Mouse (Mus musculus) myocyte (in vitro differentiated cells): ENCODE data around the gene Psmb10.

Experiments used
- MAX ChIP-seq: IDR thresholded peaks from one replicate; pipeline ENCODE4 v1.6.1; 2011; ENCODE audit warnings: low read depth, mild to moderate bottlenecking, control low read depth
- MYOG ChIP-seq, 3 experiments: IDR thresholded peaks; one replicate each; pipeline ENCODE4 v1.6.1; 2011; ENCODE audit warnings: control low read depth in 2 of 3, low read depth in 2 of 3, mild to moderate bottlenecking in 2 of 3; ENCODE audit not compliant: insufficient read length in 2 of 3, control insufficient read depth in 1 of 3, insufficient read depth in 1 of 3

- TF ChIP-seq MAX: no peak
- TF ChIP-seq MYOG (IDR thresholded peaks at IDR 0.05; ENCODE audit: control insufficient read depth in 1 of 3, insufficient read depth in 1 of 3, insufficient read length in 2 of 3, low read depth in 2 of 3): no peak
Observed at GRCm38 (mm10) chr8:105979325-105979724, 41.1 kb upstream of the Psmb10 start, which contains the start of gene Dpep3.
